Mouse (Mus musculus) mesoderm, embryonic 11.5 days (tissue): Measurements from ENCODE around the gene Agpat1.

Experiments used
- DNase-seq: peaks from one replicate; pipeline ENCODE4 v3.0.0-alpha.2; 2012; ENCODE audit warnings: low read depth, low spot score

Agpat1 gene

DNA sequence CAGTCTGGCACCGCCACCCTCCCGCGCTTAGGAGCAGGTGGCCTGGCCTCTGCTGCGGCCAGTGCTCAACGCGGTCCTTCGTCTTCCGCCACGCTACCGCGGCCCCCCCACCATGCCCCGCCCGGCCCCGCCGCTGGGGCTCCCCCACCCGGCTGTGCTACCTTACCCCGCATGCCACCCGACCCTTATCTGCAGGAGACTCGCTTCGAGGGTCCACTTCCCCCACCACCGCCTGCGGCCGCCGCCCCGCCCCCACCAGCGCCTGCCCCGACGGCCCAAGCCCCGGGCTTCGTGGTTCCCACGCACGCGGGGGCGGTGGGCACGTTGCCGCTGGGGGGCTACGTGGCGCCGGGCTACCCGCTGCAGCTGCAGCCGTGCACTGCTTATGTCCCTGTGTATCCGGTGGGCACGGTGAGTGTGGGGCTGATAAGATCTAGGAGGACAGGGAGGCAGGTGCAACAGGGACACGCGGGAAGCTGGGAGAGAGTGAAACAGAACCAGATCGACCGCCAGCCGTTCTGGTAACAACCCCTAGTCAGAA, 26.8 kb downstream of the Agpat1 start:
- no peak for DNase-seq

DNA sequence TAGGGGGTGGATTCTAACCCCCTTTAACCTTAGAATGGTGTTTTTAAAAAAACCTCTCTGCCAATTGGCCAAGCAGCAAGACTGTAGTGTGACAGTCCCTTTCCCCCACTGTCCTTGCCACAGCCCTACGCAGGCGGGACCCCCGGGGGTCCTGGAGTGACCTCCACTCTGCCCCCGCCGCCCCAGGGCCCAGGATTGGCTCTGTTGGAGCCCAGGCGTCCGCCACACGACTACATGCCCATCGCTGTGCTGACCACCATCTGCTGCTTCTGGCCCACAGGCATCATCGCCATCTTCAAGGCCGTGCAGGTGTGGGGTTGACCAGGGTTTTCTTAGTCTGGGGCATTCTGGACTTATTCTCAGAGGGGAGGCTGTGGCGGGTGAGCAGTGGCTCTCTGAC, 27.6 kb downstream of the Agpat1 start:
- DNase-seq = no peak

DNA sequence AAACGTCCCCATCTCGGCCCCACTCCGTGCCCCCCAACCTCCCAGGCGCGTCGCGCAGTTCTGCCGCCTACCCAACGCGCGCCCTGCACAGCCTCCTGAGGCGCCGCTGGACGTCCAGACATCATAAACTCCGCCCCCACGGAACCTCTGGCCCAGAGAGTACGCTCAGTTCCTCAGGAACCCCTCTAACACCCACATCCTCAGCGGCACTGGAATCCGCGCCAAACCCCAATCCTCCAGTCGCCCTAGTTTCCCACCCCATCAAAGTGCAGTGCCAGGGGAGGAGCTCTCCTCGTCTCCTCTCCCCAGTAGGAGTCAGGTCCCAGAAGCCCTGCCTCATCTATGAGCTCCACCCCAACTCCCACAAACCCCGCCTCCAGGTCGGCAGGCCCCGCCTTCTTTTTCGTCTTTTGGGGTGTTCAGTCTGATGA, 28.2 kb downstream of the Agpat1 start:
- DNase-seq = no peak

DNA sequence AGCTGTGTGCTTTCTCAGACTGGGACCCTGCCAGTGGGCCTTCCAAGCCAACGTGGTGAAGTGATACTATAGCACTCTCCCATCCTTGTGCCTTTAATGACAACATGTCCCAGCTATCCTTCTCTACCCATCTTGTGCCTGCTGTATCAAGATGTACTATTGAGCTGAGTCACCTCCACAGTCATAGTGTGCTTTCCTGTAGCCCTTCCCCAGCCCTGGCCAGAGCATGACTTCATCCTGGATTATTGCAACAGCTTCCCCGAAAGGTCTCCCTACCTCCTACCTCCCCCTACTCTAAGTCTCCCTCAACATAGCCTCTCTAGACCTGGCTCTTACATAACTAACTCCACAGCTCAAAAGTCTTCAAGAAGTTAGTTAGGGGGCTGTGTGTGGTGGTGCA, 31.6 kb downstream of the Agpat1 start:
- no peak for DNase-seq

DNA sequence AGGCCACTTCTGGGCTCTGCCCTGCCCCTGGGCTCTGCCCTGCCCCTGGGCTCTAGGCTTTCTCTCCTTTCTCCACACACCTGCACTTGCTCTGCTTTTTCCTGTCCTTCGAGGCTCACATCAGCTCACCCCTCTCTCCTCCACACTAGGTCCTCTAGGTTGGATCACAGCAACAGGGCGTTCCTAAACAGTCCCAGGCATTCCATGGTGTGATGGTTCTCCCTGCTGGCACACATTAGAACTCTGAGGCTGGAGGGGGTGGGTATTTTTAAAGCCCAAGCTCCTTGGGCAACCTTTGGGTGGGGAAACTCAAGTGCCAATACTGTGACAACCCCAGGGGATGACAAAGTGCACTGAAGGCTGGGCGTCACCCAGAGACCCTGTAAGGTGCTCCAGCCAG, 33.4 kb downstream of the Agpat1 start:
- DNase-seq = no peak

DNA sequence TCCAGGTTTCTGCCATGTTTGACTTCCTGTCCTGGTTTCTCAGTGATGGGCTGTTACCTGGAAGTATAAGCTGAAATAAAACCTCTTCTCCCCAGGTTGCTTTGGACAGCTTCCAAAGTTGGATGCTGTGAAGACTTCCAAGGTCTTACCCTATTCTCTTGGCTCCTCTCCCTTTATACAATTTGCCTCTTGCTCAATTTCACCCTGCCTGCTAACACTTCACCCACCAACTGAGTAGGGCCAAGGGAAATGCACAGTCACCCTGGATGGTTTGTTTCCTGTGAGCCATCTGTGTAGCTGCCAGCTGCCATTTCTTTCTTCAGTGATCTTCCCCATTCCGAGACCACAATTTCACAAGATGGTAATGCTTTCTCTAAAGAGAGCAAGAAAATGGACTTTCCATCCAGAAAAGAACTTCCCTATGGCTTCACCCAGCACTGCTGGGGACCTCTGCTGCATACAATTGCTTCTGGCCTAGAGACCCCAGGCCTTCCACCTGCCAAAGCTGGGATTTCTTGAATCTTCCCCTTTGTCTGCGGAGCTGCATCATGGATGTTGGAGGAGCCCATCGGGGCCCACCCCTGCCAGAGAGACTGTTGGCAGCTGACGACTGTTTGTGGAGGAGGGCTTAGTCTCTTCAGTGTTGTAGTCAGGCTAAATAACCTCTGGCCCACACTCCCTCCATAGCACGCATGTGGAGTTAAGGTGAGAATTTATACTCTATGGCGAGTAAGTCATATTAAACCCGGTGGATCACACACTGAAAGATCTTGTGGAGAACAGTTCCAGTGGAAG, 35.6 kb downstream of the Agpat1 start:
- no peak for DNase-seq

DNA sequence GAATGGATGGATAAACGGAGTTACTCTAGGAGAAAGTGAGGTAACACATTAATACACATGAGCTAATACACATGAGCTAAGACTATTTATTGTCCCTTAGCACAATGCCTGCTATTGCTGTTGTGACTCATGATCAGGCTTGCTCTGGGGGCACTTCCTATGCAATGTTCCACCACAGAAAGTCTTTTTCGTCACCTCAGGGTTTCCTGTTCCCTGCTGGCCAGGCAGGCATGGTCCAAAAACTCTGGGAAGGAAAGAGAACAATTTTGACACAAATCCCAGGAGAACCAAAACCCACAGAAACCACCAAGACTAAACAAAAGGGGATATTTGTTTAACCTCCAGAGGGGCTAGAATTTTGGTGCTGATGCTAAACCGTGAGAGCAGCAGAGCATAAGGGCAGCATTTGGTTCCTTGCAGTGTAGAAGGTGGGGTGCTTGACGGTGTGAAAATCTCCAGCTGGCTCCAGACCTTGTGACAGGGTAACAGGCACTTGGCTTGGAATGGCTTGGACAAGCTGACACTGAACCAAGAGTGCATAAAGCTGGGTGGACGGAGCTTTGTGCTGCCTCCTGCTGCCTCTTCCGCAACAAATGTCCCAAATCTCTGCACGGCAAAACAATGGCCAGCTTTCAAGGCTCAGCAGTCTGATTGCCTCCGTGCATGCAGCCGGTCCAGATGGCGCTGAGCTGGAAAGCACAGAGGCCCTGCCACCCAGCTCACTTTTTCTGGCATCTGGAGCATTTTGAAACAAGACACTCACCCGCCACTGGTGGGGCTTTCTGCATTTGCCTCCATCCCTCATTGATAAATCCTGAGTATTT, 36.9 kb downstream of the Agpat1 start:
- DNase-seq = peak; percentile 61

DNA sequence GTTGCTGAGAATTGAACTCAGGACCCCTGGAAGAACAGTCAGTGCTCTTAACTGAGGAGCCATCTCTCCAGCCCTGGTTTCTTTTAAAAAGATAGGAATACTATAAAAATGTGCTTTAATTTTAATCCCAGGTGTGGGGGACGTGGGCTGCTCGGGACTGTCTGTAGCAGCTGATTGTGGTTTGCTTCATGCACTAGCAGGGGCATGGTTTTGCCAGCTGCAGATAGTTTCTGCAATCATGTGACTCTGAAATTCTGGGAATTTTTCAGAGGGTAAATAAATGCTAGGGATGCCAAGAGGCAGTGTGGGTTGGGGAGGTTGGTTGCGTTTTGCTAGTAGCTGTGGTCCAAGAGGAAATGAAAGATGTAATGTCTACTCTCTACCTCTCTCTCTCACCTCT, 37.9 kb downstream of the Agpat1 start:
- DNase-seq = no peak

DNA sequence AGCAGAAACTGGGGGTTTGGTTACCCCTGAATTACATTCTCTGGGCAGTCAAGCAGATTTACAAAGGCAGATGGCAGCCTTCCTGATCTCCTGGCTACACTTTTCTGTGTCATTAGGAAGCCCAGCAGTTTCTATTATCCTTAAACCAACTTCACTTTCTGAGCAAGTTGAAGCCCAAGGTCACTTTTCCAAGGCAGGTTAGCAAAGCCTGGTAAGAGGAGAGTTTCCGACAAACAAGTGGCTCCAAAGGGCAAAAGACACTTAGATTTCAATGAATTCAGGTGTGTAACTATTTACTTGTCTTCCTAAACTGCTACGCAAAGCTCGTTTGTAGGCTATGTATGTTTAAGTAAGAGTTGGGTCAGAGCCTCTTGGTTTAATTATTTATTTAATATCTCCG, 39.3 kb downstream of the Agpat1 start:
- no peak for DNase-seq

DNA sequence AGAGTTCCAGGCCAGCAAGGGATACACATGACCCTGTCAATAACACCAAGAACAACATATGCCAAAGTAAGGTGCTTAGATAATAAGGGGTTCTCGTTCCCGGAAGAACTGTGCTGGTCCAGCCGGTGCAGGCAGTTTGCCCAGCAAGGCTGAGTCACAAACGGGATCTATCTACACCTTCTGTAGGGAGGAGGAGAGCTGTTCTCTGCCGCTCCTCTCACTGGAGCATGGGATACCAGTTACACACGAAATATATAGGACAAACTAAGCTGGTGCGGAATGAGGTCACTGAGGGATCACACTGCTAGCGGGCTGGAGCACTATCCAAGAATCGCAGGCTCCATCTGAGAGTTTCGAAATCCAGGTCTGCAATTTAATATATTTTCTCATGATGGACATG, 39.9 kb downstream of the Agpat1 start:
- no peak for DNase-seq

DNA sequence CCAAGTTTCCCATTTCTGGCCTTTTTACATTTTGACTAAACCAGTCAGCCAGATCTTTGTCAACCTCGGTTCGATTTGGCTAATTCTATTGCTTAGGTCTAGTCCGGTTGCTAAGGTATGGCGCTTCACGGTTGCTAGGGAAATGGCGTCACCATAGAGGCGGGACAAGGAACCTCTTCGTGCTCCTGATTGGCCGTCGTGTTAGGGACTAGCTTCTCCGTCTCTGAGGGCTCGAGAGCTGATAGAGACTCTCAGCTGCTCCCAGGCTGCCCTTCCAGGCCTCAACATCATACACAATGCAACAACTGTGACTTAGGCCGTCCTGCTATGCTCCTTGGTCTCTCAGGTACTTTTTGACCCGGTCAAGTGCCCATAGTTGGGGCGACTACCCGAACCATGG, 40.5 kb downstream of the Agpat1 start, which contains the start of gene Fkbpl:
Fkbpl (plus strand) TSS at position 157 of the 400 bp plus-strand sequence.
- peak; percentile 96 for DNase-seq

DNA sequence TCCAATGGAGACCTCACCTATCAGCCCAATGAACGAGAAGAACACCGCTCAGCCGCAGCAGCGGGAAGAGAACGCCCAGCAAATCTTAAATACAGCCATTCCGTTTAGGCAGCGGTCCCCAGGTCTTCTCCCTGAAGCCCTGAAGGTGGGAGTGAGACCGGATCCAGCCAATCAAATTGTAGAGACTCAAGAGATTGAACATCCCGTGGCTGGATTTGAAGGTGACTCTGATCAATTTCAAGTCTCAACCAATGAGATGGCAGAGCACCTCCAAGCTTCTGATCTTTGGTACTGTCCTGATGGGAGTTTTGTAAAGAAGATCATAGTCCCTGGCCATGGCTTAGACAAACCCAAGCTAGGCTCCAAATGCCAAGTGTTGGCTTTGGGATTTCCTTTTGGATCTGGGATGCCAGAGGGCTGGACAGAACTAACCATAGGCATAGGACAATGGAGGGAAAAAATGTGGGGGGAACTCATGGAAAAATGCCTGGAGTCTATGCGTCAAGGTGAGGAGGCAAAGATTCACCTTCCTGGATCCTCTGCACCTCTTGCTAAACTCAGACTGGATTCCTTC, 41.3 kb downstream of the Agpat1 start:
- DNase-seq = no peak

DNA sequence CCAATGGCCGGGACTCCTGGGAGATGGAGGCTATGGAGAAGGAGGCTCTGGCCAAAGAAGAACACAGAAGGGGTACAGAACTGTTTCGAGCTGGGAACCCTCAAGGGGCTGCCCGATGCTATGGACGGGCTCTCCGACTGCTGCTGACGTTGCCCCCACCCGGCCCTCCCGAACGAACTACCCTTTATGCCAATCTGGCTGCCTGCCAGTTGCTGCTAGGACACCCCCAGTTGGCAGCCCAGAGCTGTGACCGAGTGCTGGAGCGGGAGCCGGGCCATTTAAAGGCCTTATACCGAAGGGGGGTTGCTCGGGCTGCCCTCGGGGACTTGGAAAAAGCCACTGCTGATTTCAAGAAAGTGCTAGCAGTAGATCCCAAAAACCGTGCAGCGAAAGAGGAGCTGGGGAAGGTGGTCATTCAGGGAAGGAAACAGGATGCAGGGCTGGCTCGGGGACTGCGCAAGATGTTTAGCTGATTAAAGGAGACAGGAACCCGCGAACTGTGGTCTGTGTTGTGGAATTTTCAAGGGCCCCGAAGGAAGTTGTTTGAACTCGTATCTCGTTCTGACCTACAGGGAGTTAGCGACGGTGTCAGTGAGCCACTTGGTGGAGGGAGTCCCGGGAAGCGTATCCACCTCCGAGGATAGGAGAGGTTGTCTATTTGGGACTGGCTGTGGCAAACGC, 41.9 kb downstream of the Agpat1 start:
- no peak for DNase-seq

DNA sequence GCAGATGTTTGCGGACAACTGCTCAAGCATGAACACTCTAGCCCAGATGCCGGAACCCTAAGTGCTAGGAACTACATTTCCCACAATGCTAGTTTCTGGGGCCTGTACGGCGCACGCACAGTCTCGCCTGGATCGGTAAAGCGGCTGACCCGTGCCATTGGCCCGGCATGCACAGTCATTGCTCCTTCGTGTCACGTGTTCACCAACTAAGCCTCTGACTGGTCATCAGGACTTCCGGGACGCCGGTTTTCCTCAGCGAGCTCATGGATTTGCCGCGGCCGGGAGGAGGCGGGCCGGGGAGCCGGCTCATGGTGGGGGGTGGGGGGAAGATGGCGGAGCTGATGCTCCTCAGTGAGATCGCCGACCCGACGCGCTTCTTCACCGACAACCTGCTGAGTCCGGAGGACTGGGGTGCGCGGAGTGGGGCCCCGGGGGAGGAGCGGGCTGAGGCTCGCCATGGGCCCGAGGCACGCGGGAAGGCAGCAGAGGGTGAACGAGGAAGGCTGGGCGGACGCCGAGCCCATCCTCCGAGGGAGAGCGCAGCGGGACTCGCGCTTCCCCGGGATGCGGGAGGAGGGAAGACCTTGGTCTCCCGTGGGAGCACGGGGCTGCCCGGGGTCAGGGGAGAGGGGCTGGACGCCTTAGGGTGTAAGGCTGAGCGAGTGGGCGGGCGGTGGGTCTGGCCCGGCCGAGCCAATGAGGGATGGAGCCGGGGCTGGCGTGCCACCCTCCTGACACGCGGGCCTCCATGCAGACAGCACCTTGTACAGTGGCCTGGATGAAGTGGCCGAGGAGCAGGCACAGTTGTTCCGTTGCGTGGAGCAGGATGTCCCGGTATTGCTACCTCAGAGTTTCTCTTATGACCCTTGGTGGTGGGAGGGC, 43.1 kb downstream of the Agpat1 start, which contains the start of gene Atf6b:
Atf6b (plus strand) TSS at position 241 of the 882 bp plus-strand sequence.
- peak; percentile 97 for DNase-seq

DNA sequence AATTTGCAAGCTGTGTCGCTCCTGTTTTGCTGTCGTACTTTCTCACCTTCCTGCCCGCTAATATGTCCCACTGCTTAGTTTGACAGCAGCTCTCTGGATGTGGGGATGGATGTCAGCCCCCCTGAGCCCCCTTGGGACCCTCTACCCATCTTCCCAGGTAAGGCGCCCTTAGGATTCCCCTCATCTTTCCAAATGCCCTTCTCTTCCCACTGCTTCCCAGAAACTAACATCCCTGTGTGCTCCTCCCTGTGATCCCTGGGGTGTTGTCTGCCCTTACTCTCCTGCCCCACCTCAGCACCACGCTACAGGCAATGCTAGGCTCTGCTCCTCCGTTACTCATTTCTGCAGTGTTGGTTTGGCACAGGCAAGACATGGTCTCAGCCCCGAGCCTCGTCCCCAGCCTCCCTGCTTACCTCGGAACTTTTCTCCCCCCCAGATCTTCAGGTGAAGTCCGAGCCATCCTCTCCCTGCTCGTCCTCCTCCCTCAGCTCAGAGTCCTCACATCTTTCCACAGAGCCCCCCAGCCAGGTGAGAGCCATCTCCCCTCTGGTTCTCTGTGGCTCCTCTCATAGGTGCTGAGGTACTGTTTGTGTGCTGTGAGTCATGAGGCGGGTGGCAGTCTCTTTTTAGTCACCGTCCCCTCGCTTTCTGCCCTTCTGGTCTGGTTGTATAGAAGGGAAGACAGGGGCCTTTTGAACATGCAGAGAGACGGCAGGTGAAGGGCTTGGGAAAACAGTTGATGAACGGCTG, 44.3 kb downstream of the Agpat1 start:
- no peak for DNase-seq

DNA sequence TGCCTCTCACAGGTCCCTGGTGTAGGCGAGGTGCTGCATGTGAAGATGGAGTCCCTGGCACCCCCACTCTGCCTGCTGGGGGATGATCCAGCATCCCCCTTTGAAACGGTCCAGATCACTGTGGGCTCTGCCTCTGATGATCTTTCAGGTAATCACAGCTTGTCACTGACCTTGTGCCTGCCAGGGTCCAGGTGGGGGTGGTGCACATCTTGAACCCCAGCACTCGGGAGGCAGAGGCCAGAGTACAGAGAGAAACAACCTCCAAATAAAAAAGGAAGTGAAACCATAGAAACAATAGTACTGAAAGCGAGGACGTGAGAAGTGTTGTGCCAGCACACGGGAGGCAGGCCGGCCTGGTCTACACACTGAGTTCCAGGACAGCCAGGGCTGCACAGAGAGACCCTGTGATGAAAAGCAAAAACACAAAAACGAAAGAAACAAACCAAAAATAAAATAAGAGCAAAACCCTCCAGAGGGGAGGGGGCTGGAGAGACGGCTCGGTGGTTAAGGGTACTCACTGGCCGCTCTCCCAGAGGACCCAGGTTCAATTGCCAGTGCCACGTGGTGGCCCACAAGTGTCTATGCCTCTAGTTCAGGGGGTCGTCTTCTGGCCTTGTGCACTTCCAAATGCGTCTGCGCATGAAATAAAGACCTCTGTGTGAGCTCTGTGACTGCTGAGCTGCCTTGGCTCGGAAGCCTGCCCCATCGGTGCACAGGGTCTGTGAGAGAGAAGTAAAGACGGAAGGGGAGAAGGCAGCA, 45.2 kb downstream of the Agpat1 start:
- no peak for DNase-seq

DNA sequence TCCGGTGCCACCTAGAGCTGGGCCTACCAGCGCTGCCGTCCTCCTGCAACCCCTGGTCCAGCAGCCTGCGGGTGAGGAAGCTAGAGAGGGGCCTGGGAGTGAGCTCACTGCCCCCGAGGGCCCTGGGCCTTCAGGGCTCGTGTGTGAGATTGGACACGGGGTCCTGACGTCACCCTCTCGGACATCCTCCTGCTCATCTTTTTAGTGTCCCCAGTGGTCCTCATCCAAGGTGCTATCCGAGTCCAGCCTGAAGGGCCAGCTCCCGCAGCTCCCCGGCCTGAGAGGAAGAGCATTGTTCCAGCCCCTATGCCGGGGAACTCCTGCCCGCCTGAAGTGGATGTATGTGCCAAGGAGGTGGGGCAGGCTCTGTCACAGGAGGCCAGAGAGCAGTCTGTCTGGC, 46.7 kb downstream of the Agpat1 start:
- DNase-seq = no peak

DNA sequence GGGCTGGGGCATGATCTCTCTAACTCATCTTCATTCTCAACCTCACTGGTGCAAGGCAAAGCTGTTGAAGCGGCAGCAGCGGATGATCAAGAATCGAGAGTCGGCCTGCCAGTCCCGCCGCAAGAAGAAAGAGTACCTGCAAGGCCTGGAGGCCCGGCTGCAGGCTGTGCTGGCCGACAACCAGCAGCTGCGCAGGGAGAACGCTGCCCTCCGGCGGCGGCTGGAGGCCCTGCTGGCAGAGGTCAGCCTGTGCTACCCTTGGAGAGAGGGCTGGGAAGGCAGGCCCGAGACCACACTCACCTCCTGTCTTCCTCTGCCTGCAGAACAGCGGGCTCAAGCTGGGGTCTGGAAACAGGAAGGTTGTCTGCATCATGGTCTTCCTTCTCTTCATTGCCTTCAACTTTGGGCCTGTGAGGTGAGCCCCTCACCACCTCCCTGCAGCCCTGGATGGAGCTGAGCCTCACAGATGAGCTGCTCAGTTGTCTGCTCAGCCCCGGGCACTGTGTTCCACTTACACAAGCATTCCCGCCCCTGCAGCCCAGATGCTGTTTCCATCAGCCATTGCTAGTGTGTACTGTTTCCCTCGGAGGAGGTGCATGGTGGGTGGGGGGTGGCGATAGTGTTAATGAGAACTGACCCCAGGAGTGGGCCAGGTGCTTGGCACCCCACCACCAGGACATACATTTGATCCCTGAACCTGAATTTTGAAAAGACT, 47.6 kb downstream of the Agpat1 start:
- DNase-seq = no peak
